Mouse (Mus musculus) C2C12 (cell line): ENCODE results near the gene Umps.

ENCODE experiments used
- CTCF ChIP-seq: IDR thresholded peaks from one replicate; pipeline ENCODE4 v1.5.1; 2011; ENCODE audit not compliant: control insufficient read depth, insufficient read depth, insufficient read length
- FOSL1 ChIP-seq: IDR thresholded peaks from one replicate; pipeline ENCODE4 v1.8.0; 2011; ENCODE audit warnings: mild to moderate bottlenecking, low read length; ENCODE audit not compliant: poor library complexity, insufficient read depth, severe bottlenecking

DNA sequence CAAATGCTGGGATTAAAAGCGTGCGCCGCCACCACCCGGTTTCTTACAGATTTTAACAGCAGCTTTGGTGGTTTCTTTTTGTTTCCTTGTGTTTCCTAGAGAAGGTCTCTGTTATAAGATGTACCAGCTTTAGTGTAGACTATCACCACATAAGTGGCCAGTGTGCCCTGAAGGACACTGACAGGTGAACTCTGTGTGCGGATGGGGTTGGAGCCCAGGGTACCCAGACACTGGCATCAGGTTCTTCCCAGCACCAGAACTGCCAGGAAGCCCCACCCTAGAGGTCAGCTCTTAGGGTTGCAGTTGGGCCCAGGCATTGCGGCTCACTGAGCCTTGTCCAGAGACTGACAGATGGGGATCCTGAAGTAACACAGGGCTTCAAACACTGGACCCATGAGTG is 23.4 kb downstream of the Umps start:
- TF ChIP-seq CTCF (no peak), FOSL1 (no peak)
